Mouse (Mus musculus): ENCODE measurements around the gene Mybpc2. TPM values are rescaled to one million over a fixed set of nuclear protein-coding genes. Genes with fewer than 3 reads are reported as not detected.
A peak's percentile ranks its signal among the peaks of the same experiment; 100 is the strongest.

The Mybpc2 gene
- total RNA-seq (2021): under 1 TPM in 1 of 2 experiments, not detected in 1; 0.24 TPM
- not detected in 2 replicates for polyA plus RNA-seq (2012; rRNA removed)
- long read RNA-seq: 0 reads

DNA sequence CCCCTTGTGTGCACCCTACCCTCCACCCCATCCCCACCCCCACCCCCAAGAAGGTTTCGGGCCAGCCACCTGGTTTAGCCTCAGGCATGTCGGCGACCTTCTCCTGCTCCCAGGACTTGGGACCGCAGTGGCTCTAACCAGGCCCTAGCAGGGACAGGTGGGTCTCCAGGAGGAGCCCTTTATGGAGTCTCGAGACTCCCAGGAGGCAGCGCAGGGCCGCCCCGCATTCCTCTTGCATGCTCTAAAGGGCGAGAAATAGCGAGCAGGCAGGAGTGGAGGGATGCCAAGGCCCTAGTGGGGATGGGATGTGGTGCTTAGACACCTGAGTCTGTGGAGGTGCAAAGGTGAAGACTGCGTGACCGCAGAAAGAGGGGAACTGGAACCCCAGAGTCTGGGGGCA is at the start of gene Mybpc2:
Mybpc2 (minus strand) TSS at position 155 of the 400 bp plus-strand sequence.
- no peak for DNase-seq

DNA sequence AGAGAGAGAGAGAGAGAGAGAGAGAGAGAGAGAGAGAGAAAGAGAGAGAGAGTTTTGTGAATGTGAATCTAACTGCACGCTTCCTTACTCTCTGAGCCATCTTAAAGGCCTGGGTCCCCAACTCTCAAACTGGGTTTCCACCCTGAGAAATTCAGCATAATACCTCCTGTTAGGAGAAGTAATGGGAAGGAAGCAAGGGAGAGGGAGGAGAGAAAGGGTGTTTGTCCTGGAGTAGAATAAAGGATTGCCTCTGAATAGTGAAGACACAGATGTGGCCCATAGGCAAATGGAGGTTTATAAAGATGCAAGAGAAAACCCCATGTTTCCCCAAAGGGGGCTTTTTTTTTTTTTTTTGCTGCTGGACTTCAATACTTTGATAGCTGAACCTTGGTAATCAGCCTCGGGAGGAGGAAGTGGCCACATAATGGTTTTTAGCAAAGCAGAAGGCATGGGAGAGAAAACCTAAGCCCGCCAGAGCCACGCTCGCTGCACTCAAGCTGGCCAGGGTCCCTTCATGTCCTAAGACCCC is 48.6 kb upstream of the Mybpc2 start:
- no peak for DNase-seq

DNA sequence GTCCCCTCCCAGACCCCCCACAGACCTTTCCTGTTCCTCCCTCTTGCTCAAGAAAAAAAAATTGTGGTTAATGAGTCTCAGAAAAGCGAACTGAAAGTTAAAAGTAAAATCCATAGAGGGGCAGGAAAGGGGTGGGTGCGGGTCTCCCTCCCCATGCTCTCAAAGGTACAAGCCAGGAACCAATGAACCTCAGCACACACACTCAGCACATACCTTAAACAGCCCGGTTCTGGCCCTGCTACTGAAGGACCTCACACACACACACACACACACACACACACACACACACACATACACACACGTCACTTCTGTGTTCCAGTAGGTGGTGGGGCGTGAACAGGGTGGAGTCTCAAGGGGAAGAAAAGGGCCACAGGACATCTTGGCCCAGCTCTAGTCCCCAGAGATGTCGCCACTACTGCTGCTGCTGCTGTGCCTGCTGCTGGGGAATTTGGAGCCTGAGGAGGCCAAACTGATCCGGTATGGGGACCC is 47.8 kb upstream of the Mybpc2 start, which contains the start of gene Napsa:
Napsa (plus strand) TSS at position 168 of the 489 bp plus-strand sequence.
- no peak for DNase-seq

DNA sequence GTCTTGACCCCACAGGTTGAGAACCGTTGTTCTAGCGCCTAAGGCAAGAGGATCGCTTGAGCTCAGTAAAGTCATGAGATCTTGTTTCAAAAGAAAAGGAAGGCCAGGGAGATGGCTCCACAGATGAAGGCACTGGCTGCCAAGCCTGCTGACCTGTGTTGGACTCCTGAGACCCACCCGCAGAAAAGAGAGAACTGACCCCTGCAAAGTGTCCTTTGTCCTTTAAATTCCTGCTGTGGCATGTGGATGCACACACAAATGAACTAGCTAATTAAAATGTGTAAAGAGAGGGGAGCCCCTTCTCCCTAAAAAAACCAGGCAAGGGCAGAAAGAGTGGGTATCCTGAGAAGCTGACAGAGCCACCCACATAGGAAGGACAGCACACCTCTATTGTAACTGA is 47.4 kb upstream of the Mybpc2 start:
- DNase-seq: no peak

DNA sequence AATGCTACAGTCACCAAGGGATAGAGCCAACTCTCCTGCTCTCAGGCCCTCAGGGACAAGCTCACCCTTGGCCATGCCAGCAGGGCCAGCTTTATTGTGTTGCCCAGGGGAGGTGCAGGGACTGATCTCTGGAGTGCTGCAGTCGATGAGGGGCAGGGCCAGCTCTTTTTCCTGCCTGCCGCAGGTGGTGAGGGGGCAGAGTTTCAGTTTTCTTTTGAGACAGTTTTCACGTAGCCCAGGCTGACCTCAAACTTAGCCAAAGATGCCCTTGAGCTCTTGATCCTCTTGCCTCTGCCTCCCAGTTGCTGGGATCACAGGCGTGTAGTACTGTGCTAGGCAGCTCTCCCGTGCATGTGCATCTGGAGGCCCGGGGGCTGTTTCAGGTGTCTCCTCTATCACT is 46.5 kb upstream of the Mybpc2 start:
- DNase-seq: no peak

DNA sequence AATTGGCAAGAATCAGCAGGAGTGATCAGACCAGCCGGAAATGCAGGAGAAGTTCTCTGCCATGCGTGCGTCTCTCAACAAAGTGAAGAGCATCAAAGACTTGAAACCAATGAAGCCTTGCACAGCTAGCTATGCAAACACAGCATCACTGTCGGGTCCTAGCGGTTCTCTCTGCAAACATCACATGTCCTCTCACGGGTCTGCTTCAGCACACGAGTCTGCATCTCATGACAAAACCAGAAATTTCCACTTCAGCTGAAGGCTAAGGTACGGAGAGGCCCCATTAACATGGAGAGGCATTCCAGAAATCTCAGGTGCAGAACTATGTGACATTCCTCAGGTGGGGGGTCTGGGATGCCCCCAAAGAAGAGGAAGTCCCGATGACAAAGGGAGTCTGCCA is 44.3 kb upstream of the Mybpc2 start:
- DNase-seq: no peak

DNA sequence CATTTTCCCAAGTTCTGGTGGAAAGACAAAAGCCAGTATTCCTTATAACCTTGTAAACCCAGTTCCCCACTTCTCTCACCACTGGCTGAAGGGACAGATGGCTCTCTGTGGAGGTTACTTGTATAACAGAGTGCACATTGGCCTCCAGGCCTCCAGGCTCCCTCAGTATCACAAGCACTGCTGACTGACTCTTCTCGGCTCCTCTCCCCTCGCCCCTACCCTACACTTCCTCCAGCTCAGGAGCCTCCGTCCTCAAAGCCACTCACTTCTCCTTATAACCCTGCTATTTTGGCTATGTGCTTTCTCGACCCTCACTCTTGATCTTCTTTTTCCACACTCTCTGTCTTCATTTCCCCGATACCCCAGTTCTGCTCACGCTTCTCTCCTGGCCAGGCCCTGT is 41.0 kb upstream of the Mybpc2 start:
- DNase-seq: no peak

DNA sequence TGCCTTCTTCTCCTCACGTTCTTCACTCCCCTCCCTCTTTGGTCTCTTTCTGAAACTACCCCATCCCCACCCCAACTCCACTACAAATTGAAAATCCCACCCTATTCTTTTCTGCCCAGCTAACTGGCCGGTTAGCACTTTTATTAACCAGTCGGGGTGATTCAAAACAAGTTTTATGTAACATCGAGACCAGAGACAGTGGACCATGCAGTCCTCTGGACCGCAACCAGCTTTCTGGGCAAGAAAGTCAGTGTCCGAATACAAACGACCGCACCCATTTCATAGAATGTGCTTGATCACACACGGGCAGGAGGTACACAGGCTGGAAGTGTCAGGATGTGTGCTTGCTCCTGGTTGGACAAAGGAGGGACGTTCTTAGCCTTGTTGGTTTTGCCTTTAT is 40.0 kb upstream of the Mybpc2 start:
- no peak for DNase-seq

DNA sequence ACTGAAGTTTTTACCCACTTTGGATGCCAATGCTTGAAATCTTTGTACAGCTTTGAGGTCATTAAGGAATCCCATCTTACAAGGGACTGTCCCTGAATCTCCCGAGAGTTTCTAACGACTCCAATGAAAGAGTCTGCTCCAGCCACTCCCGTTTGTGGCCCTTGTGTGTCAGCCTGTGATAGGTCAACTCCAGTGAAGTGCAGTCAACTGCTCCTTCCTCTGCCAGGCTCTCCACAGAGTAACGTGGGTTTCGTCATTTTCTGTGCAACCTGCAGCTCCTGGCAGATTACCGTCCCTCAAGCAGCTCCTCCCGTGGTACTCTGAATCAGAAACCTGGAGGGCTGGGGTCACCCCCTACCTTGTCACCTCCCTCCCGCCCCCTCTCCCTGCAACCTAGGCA is 38.8 kb upstream of the Mybpc2 start:
- DNase-seq: no peak

DNA sequence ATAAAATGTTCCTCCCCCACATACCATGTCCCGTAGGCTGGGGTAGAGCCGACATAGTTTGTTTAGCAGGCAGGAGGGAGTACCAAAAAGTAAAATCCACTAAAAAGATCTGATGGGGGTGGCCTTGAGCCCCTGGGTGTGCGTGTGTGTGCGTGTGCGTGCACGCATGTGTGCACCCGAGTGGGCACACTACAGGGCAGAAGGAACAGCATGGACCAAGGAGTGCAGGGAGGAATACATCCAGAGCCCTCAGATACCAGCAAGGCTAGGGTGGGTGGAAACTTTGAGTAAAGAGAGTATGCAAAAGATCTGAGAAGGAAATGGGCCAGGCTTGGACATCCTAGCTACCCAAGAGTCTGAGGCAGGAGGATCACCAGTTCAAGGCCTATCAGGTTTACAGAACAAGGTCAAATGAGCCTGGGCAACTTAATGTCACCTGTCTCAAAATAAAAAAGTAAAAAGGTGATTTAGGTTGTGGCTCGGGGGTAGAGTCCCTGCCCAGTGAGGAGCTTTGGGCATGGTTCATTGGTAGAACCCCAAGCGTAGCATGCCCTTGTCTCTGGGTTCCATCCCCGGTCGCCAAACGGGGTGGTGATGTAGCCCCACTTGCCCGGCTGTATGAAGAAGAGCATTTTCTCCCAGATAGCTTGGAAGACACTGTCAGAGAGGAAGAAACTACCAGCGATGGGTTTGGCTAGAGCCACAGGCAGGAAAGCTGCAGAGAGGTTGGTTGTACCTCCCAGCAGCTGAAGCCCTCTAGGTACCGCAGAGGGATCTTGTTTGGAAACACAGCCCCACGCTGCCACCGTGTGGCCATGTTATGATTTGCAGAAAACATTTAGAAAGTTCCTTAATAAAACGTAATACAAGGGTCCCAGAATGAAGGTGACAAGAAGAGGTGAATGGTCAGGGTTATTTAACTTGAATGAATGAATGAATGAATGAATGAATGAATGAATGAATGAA is 36.3 kb upstream of the Mybpc2 start:
- peak; percentile 66 for DNase-seq

DNA sequence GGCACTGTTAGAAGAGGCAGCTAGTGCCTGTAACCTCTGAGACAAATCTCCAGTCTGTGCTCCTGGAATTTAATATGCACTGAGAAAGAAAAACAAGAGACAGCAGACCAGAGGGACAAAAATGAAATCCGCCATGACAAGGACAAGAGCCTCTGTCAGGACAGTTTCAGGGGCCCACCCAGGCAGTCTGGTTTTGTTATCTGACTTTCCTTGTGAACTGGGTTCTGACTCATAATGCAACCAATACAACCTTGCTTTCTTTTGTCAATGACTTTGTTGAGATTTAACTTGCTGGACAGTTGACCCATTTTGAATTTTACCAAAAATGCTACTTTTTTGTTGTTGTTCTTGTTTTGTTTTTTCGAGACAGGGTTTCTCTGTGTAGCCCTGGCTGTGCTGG is 33.2 kb upstream of the Mybpc2 start:
- DNase-seq: no peak

DNA sequence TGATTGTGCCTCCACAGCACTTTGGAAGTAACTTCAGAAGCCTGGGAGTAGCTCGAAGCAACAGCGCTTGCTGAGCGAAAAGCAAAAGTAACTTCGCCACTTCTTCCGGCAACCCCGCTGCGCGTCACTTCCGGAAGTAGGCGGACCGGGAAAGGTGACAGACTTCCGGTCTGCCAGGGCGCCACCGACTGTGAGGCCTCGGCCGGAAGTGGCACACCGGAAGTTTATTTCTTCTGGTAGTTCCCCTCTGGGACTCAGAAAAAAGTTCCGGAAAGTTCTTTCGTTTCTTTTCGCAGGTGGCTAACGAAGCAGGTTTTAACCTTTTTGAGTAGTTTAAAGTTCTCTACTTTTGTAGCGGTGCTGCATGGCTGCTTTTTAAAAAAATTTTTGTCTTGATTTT is 29.4 kb upstream of the Mybpc2 start, which contains the start of gene Nr1h2:
Nr1h2 (minus strand) TSS at position 126 of the 400 bp plus-strand sequence.
- DNase-seq: peak; percentile 97

DNA sequence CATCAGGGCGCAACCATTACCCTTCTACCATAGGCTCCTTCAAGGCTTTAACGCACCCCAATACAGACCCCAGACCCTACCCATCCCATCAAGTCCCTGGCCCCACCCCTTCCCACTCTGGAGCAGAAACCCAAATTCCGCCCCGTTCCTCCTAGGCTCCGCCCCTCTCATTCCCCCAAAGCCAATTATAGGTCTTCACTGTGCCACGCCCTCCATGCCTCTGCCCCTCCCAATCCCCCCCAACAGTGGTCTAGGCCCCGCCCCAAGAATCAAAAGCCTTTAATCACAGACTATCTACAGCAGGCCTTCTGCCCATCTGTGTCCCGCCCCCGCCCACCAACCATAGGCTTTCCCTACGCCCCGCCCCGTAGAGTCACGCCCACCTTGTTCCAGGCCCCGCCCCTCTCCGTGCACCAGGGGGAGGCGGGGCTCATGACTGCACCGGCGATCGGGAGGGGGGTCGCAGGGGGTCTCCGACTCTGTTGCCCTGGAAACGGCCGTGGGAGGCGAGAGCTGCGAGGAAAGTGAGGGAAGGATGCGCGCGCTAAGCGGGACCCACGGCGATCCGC is 28.8 kb upstream of the Mybpc2 start:
- DNase-seq: peak; percentile 83

DNA sequence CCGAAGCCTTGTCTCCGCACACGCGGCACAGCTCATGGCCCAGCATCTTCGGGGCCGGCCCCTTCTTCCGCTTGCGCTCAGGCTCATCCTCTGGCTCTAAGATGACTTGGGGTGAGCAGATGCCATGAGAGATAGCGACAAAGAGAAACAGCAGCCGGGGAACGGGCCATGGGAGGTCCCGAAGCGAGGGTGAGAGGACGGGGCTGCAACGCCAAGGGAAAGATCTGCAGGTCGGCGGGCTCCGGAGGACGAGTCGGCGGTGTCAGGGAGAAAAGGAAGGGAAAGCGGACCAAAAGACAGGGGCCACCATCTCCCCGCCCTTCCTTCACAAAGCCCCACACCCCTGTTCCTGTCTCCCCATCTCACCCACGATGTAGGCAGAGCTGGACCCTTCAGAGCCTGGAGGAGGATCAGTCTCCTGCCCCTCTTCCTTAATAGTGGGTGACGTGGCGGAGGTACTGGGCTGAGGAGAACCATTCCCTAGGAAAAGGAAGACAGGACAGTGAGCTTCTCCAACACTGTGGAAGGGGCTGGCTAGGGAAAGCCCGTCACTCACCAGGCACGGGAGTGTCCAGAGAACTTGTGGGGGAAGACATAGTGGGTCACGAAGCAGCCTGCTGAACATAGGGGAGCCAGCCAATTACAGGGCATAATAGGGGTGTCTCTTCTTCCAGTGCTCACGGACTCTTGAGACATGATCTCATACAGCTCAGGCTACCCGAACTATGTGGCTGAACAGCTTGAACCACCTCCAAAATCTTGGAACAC is 27.9 kb upstream of the Mybpc2 start:
- no peak for DNase-seq

DNA sequence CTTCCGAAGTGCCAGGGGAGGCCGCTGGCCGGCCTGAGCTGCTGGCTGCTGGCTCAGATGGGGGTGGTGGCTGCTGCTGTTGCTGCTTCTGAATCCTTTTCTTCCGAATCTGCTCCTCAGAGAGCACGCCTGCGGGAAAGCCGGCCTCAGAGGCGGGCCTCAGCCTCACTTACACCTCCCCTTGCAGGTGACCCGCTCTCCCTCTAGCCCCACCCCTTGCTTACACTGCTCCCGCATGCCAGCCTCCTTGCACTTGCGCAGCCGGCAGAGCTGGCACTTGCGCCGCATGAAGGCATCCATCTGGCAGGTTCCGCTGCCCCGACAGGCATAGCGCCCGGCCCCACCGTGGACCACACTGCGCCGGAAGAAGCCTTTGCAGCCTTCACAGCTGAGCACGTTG is 27.3 kb upstream of the Mybpc2 start:
- no peak for DNase-seq

DNA sequence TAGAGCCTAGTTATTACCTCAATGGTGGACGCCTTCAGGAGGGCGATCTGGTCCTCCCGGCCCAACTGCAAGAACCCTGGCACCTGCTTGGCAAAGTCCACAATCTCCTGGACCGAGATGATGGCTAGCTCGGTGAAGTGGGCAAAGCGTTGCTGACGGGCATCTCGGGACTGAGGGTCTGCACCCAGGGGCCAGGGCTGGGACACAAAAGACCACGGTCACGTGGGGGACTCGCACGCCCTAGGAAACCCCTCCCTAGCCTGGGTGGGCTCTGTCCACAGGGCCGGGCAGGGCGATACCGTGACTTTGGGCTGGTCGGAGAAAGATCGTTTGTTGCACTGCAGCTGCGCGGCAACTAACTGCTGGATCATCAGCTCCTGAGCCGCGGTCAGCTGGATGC is 26.8 kb upstream of the Mybpc2 start:
- no peak for DNase-seq

DNA sequence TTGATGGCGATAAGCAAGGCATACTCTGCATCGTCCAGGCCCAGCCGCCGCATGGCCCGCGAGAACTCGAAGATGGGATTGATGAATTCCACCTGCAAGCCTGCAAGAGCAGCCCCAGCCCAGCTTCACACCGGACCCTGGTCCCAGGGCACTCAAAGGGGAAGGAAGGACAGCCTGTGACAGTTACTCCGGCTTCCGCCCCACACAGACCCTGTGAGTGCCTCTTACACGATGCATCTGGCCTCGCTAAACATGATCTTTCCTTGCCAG is 25.9 kb upstream of the Mybpc2 start:
- no peak for DNase-seq

DNA sequence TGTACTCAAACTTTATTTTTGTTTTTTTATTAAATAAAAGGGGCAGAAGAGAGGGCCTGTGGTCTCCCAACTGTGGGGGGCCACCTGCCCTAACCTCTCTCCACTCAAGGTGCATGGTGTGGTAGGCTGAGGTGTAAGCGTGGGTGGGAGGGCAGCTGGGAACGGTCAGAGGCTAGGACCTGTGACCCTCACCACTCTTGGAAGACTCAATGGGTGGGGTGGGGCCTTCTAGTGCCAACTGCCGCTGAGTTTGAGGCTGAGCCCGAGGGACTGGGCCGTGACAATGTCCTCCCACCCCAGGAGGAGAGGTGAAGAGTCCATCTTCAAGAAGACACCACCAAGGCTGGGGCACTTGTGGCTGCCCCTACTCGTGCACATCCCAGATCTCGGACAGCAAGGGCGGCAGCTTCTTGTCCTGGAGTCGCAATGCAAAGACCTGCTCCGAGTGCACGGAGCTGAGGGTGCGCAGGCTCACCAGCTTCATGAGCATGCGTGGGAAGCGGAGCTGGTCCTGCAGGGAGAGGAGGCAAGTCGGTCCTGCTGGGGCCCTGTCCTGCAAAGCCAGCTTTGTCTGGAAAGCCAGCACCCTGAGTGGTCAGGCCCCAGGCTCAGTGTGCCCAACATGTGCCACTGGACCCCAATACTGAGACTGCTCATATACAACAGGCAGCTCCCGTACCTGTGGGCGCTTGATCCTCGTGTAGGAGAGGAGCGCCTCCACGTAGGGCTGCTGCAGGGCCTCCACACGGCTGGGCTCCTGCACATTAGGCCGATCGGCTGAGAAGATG is 25.4 kb upstream of the Mybpc2 start:
- no peak for DNase-seq

DNA sequence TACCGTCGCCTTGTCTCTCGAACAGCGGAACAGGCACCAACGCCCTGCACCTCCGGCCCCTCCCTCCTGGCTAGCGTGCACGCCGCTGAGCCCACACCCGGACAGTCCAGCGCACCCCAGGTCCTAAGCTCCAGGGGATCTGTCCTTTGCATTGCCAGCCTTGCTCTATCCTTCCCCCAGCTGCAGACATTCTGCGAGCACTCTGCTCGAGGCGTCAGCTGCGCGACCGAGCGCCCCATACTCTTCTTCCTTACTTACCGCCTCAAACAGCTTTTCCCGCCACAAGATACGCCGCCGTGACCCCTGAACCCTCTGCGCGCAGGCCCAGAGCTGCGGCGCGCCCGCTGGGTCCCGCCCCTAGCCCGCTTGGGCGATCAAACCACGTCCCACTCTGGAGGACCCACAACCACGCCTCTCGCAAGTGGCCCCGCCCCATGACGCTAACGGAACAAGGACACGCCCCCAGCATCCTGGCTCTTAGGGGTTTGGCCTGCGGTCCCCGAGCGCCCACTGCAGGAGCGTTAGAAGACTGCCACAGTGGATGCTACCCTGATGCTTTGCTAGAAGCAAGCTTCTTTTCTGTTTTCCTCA is 24.1 kb upstream of the Mybpc2 start, which contains the start of gene Pold1:
Pold1 (minus strand) TSS at position 353 of the 591 bp plus-strand sequence.
- DNase-seq: peak; percentile 100

DNA sequence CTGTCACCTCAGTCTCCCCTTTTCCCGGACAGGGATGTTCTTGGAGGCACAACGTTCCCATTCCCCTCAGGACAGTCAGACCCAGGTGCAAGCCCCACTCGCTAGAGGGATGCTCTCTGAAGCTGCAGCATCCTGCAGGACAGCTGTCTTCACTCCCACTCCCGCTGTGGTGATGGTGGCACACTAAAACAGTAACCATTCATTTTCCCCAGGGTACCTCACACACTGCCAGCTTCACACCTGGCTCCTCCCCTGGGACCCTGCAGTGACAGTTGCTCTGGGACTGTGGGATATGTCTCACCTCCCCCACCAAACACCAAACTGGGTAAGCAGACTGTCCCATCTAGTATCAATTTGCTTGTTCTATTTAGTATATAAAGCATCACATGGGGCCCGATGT is 23.3 kb upstream of the Mybpc2 start:
- no peak for DNase-seq

DNA sequence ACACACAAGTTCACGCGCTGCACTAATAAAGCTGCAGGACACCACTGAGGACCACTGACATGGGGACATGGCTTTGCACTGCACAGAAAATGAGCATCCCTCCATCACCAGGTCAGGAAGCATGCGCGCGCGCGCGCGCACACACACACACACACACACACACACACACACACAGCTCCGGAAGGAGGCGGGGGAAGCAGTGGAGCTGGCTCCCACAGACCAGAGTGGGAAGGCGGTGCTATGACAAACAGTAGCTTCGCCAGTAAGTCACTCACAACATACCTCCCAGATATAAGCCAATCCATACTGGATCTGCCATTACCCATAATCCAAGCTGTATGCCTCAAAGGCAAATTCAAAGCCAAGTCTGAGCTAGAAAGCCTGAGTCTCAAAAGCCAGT is 22.6 kb upstream of the Mybpc2 start:
- no peak for DNase-seq
